In the genomic region with DNA sequence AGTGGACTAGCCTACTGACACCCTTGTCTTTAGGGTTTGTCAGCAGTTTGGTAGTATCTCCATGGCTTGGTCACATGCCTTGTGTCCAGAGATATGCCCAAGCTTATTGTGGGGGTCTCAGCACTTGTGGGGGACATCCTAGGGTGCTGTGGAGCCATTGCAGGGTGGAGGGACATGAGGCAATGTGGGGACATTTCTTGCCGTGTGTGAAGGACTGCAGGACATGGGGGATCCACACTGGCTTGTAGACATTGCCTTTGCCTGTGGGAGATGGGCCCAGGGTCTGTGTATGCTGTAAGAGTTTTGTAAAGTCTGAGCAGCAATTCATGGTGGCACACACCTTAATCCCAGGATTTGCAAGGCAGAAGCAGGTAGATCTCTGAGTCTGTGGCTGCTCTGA, we compare ENCODE assay signal across 16 mouse cellular contexts. TPM values are rescaled to one million over a fixed set of nuclear protein-coding genes. Genes with fewer than 3 reads are reported as not detected.
A peak's percentile ranks its signal among the peaks of the same experiment; 100 is the strongest.
DNase-seq lines count a peak whose midpoint lies in the region; ATAC-seq and TF ChIP-seq lines count a peak whose summit lies in the region.
"Had no signal": no experiment of that assay in that cellular context is flagged by ENCODE, and none has a peak within 500 bp of the region (broad histone marks: within the 10 kb centered on the region; RNA-seq: fewer than 3 reads in every experiment).

No protein-coding gene starts in this region.

- H3K27ac ChIP-seq in heart, embryonic 13.5 days (replicated peaks) = 0 out of 2 replicates have a peak overlapping the region, but pooled peaks have one; percentile 24
- 0 out of 2 replicates have a peak overlapping the region, but pooled peaks have one; percentile 11 for H3K27ac ChIP-seq in liver, embryonic 12.5 days
- H3K27ac ChIP-seq in liver, postnatal 0 days (ENCODE audit: low read depth) = no peak overlapping the region
- H3K27ac ChIP-seq in MEL (ENCODE audit: control insufficient read depth, low read depth, low read length) = peak overlapping the region; percentile 80
- H3K27ac ChIP-seq in limb, embryonic 13.5 days = no peak overlapping the region
- no peak overlapping the region for H3K27ac ChIP-seq in forebrain, embryonic 14.5 days (ENCODE audit: low read depth, low read length)
- H3K27ac ChIP-seq: limb, embryonic 12.5 days; neural tube, embryonic 12.5 days; stomach, embryonic 15.5 days had no signal

- no peaks in the 10 kb centered on the region for H3K27me3 ChIP-seq in heart, embryonic 13.5 days (replicated peaks)
- 0 out of 2 replicates have a peak, but pooled peaks cover 2% of the 10 kb centered on the region for H3K27me3 ChIP-seq in liver, embryonic 12.5 days (replicated peaks)
- no peaks in the 10 kb centered on the region for H3K27me3 ChIP-seq in liver, postnatal 0 days (ENCODE audit: insufficient read depth, low read length)
- H3K27me3 ChIP-seq in MEL (ENCODE audit: control insufficient read depth in 1 of 2, insufficient read depth in 2 of 2, low read length in 2 of 2) = no peaks in the 10 kb centered on the region
- peaks cover 36% of the 10 kb centered on the region for H3K27me3 ChIP-seq in limb, embryonic 13.5 days
- H3K27me3 ChIP-seq in forebrain, embryonic 14.5 days (replicated peaks; ENCODE audit: control insufficient read depth, insufficient read depth, low read length) = peaks cover 17% of the 10 kb centered on the region; the same call in 1 of the 2 replicates
- H3K27me3 ChIP-seq: stomach, embryonic 15.5 days had no signal

- no peak for TF ChIP-seq RAD21 in MEL (IDR thresholded peaks at IDR 0.05; ENCODE audit: low read depth, low read length)

- no peak for DNase-seq in heart, postnatal 36 days
- no peak for DNase-seq in liver, postnatal 0 days
- no peak for DNase-seq in MEL (ENCODE audit: low read depth, low spot score)
- DNase-seq in forebrain, embryonic 14.5 days (ENCODE audit: low spot score) = no peak
- DNase-seq: cerebellum, postnatal 25 days; kidney, adult 9 months; layer of hippocampus, adult 9-11 months had no signal

- peak overlapping the region; percentile 78; the same call in 1 of the 2 replicates for H3K9ac ChIP-seq in heart, embryonic 13.5 days
- no peak overlapping the region for H3K9ac ChIP-seq in liver, embryonic 12.5 days
- H3K9ac ChIP-seq in liver, postnatal 0 days (replicated peaks) = no peak overlapping the region; the same call in 1 of the 2 replicates
- peak overlapping the region; percentile 73 for H3K9ac ChIP-seq in MEL (ENCODE audit: control insufficient read depth, low read depth, low read length, poor library complexity, severe bottlenecking)
- no peak overlapping the region for H3K9ac ChIP-seq in limb, embryonic 13.5 days
- no peak overlapping the region for H3K9ac ChIP-seq in forebrain, embryonic 14.5 days (ENCODE audit: low read length)
- H3K9ac ChIP-seq: limb, embryonic 12.5 days; neural tube, embryonic 12.5 days had no signal

- no peaks in the 10 kb centered on the region for H3K36me3 ChIP-seq in heart, embryonic 13.5 days
- no peaks in the 10 kb centered on the region for H3K36me3 ChIP-seq in liver, embryonic 12.5 days
- H3K36me3 ChIP-seq in liver, postnatal 0 days (replicated peaks; ENCODE audit: insufficient read depth, low read length) = no peaks in the 10 kb centered on the region
- H3K36me3 ChIP-seq in MEL (ENCODE audit: control insufficient read depth in 1 of 2, insufficient read depth in 2 of 2, low read length in 2 of 2) = peaks cover 0 to 28% of the 10 kb centered on the region in 2 experiments; a peak in 2 of 4 replicates
- no peaks in the 10 kb centered on the region for H3K36me3 ChIP-seq in limb, embryonic 13.5 days
- H3K36me3 ChIP-seq in forebrain, embryonic 14.5 days (ENCODE audit: control insufficient read depth, insufficient read depth, low read length) = no peaks in the 10 kb centered on the region
- H3K36me3 ChIP-seq: G1E; limb, embryonic 12.5 days; neural tube, embryonic 12.5 days; stomach, embryonic 15.5 days had no signal

- peaks cover 43% of the 10 kb centered on the region for H3K4me1 ChIP-seq in heart, embryonic 13.5 days
- H3K4me1 ChIP-seq in liver, embryonic 12.5 days = peaks cover 51% of the 10 kb centered on the region
- H3K4me1 ChIP-seq in liver, postnatal 0 days (ENCODE audit: insufficient read depth) = peaks cover 28% of the 10 kb centered on the region
- peaks cover 26 to 38% of the 10 kb centered on the region in 2 experiments for H3K4me1 ChIP-seq in MEL (ENCODE audit: control insufficient read depth in 1 of 2, insufficient read depth in 2 of 2, low read length in 2 of 2)
- H3K4me1 ChIP-seq in limb, embryonic 13.5 days = peaks cover 22% of the 10 kb centered on the region
- H3K4me1 ChIP-seq in forebrain, embryonic 14.5 days (ENCODE audit: control insufficient read depth, insufficient read depth, low read length) = no peaks in the 10 kb centered on the region

- 65% methylated on average over 1 of the region's 1 CpGs for WGBS in heart, embryonic 13.5 days
- WGBS in liver, embryonic 12.5 days (ENCODE audit: insufficient replicate concordance) = 40% methylated on average over 1 of the region's 1 CpGs
- 70% methylated on average over 1 of the region's 1 CpGs for WGBS in liver, postnatal 0 days (ENCODE audit: insufficient replicate concordance)
- 53% methylated on average over 1 of the region's 1 CpGs for WGBS in limb, embryonic 13.5 days
- WGBS in forebrain, embryonic 14.5 days = 67% methylated on average over 1 of the region's 1 CpGs

- peaks cover 9% of the 10 kb centered on the region for H3K79me2 ChIP-seq in MEL (ENCODE audit: control insufficient read depth, insufficient read depth, low read length, poor library complexity)

- no peak for TF ChIP-seq CTCF in liver, postnatal 0 days (IDR thresholded peaks at IDR 0.05; ENCODE audit: low read depth)
- TF ChIP-seq CTCF in MEL (IDR thresholded peaks at IDR 0.05 in 2 of 3, conservative IDR thresholded peaks at IDR 0.05 in 1 of 3; ENCODE audit: control insufficient read depth in 1 of 3, insufficient read depth in 1 of 3, low read depth in 2 of 3, low read length in 3 of 3, poor library complexity in 1 of 3, severe bottlenecking in 1 of 3) = no peak

- H3K9me3 ChIP-seq in heart, embryonic 13.5 days = no peaks in the 10 kb centered on the region
- no peaks in the 10 kb centered on the region for H3K9me3 ChIP-seq in liver, embryonic 12.5 days (replicated peaks)
- H3K9me3 ChIP-seq in liver, postnatal 0 days (ENCODE audit: low read length) = no peaks in the 10 kb centered on the region
- no peaks in the 10 kb centered on the region for H3K9me3 ChIP-seq in MEL (replicated peaks; ENCODE audit: insufficient read depth, low read length)
- H3K9me3 ChIP-seq in limb, embryonic 13.5 days = no peaks in the 10 kb centered on the region
- no peaks in the 10 kb centered on the region for H3K9me3 ChIP-seq in forebrain, embryonic 14.5 days (replicated peaks; ENCODE audit: control insufficient read depth, low read length)
- H3K9me3 ChIP-seq: G1E; limb, embryonic 12.5 days; neural tube, embryonic 12.5 days; stomach, embryonic 15.5 days had no signal

- no peak for ATAC-seq in heart, embryonic 13.5 days (ENCODE audit: extremely low read depth, insufficient number of reproducible peaks, low FRiP score, low TSS enrichment)
- ATAC-seq in liver, embryonic 12.5 days = no peak
- ATAC-seq in liver, postnatal 0 days = no peak
- ATAC-seq in limb, embryonic 13.5 days (ENCODE audit: low FRiP score, low read depth) = no peak
- ATAC-seq in monocyte, adult 5-6 weeks (replicated peaks; ENCODE audit: insufficient number of reproducible peaks, low FRiP score, low TSS enrichment, poor library complexity, severe bottlenecking) = no peak
- no peak for ATAC-seq in forebrain, embryonic 14.5 days
- ATAC-seq: hindbrain, embryonic 16.5 days had no signal

- TF ChIP-seq POLR2A in MEL (IDR thresholded peaks at IDR 0.05; ENCODE audit: control insufficient read depth in 1 of 2, insufficient read depth in 1 of 2, low read depth in 1 of 2, low read length in 2 of 2, poor library complexity in 1 of 2) = no peak

- intact Hi-C loops in heart, postnatal 36 days (cut with DNase I) = no loop called here

- H3K4me3 ChIP-seq in heart, embryonic 13.5 days = 0 out of 2 replicates have a peak overlapping the region, but pooled peaks have one; percentile 57
- H3K4me3 ChIP-seq in liver, embryonic 12.5 days = no peak overlapping the region; the same call in 1 of the 2 replicates
- no peak overlapping the region for H3K4me3 ChIP-seq in liver, postnatal 0 days (ENCODE audit: low read depth, low read length)
- peak overlapping the region; percentile 48 to 60 for H3K4me3 ChIP-seq in MEL (ENCODE audit: control insufficient read depth in 1 of 2, insufficient read depth in 1 of 2, low read depth in 2 of 2, low read length in 2 of 2)
- peak overlapping the region; percentile 37; the same call in 1 of the 2 replicates for H3K4me3 ChIP-seq in limb, embryonic 13.5 days
- no peak overlapping the region for H3K4me3 ChIP-seq in forebrain, embryonic 14.5 days (ENCODE audit: low read depth, low read length)

- H3K4me2 ChIP-seq in heart, embryonic 13.5 days = peak overlapping the region; percentile 73
- peak overlapping the region; percentile 87 for H3K4me2 ChIP-seq in liver, embryonic 12.5 days
- no peak overlapping the region; the same call in 1 of the 2 replicates for H3K4me2 ChIP-seq in liver, postnatal 0 days (ENCODE audit: low read depth, low read length)
- H3K4me2 ChIP-seq in limb, embryonic 13.5 days (replicated peaks) = no peak overlapping the region
- H3K4me2 ChIP-seq in forebrain, embryonic 14.5 days (ENCODE audit: low read length) = no peak overlapping the region

- no peak for TF ChIP-seq EP300 in liver, postnatal 0 days (IDR thresholded peaks at IDR 0.05; ENCODE audit: low read depth)
- no peak for TF ChIP-seq EP300 in MEL (IDR thresholded peaks at IDR 0.05; ENCODE audit: low read depth in 1 of 2, low read length in 2 of 2)

RNA-seq across cellular contexts. Expression of gene Pde4a, which starts 15.3 kb away (rescaled TPM):
- 9.5 and 11.3 TPM in 2 replicates for polyA plus RNA-seq in heart, embryonic 13.5 days (2015; fragmentation: Nextera tagmentation; extraction: Ambion mirVana)
- total RNA-seq in heart, postnatal 36 days (2021) = 10 to 100 TPM; 45.9 to 52.0 TPM
- 2.6 and 2.9 TPM in 2 replicates for polyA plus RNA-seq in liver, embryonic 12.5 days (2016; fragmentation: Nextera tagmentation; extraction: Ambion mirVana)
- polyA plus RNA-seq in liver, postnatal 0 days (2015; fragmentation: Nextera tagmentation; extraction: Ambion mirVana) = 1.4 and 1.5 TPM in 2 replicates
- total RNA-seq in MEL (2012; rRNA removed) = 13.8 and 16.6 TPM in 2 replicates
- 10 to 100 TPM; 45.6 to 53.9 TPM for polyA plus RNA-seq in MEL (2012; ENCODE audit: insufficient read depth in 1 of 2, insufficient read length in 2 of 2, low read depth in 1 of 2, low replicate concordance in 2 of 2, missing spikeins in 1 of 2)
- 5.4 and 6.1 TPM in 2 replicates for polyA plus RNA-seq in limb, embryonic 13.5 days (2015; fragmentation: Nextera tagmentation; extraction: Ambion mirVana)
- 2.1 to 5.6 TPM (median 2.5 TPM) in 3 replicates for total RNA-seq in monocyte, adult 5-6 weeks (2017)
- 17.3 and 22.4 TPM in 2 replicates for polyA plus RNA-seq in forebrain, embryonic 14.5 days (2014; fragmentation: Nextera tagmentation; extraction: Ambion mirVana)

RNA-seq across cellular contexts. Expression of gene Cdc37, which starts 31.1 kb away (rescaled TPM):
- polyA plus RNA-seq in heart, embryonic 13.5 days (2015; fragmentation: Nextera tagmentation; extraction: Ambion mirVana) = 222 and 230 TPM in 2 replicates
- total RNA-seq in heart, postnatal 36 days (2021) = 100 to 1,000 TPM; 157 to 165 TPM
- 221 and 228 TPM in 2 replicates for polyA plus RNA-seq in liver, embryonic 12.5 days (2016; fragmentation: Nextera tagmentation; extraction: Ambion mirVana)
- 81.1 and 84.1 TPM in 2 replicates for polyA plus RNA-seq in liver, postnatal 0 days (2015; fragmentation: Nextera tagmentation; extraction: Ambion mirVana)
- total RNA-seq in MEL (2012; rRNA removed) = 751 and 779 TPM in 2 replicates
- polyA plus RNA-seq in MEL (2012; ENCODE audit: insufficient read depth in 1 of 2, insufficient read length in 2 of 2, low read depth in 1 of 2, low replicate concordance in 2 of 2, missing spikeins in 1 of 2) = 1,000 to 10,000 TPM in 1 of 2 experiments, 100 to 1,000 TPM in 1; 914 to 1,631 TPM
- polyA plus RNA-seq in limb, embryonic 13.5 days (2015; fragmentation: Nextera tagmentation; extraction: Ambion mirVana) = 320 and 346 TPM in 2 replicates
- total RNA-seq in monocyte, adult 5-6 weeks (2017) = 174 to 287 TPM (median 193 TPM) in 3 replicates
- 222 and 247 TPM in 2 replicates for polyA plus RNA-seq in forebrain, embryonic 14.5 days (2014; fragmentation: Nextera tagmentation; extraction: Ambion mirVana)

RNA-seq across cellular contexts. Expression of gene Tyk2, which starts 49.8 kb away (rescaled TPM):
- polyA plus RNA-seq in heart, embryonic 13.5 days (2015; fragmentation: Nextera tagmentation; extraction: Ambion mirVana) = 13.7 and 14.0 TPM in 2 replicates
- total RNA-seq in heart, postnatal 36 days (2021) = 1 to 10 TPM; 8.2 to 9.6 TPM
- polyA plus RNA-seq in liver, embryonic 12.5 days (2016; fragmentation: Nextera tagmentation; extraction: Ambion mirVana) = 8.5 and 10.4 TPM in 2 replicates
- 4.5 and 5.4 TPM in 2 replicates for polyA plus RNA-seq in liver, postnatal 0 days (2015; fragmentation: Nextera tagmentation; extraction: Ambion mirVana)
- 43.8 and 45.6 TPM in 2 replicates for total RNA-seq in MEL (2012; rRNA removed)
- 10 to 100 TPM in 1 of 2 experiments, not detected in 1; 63.3 TPM for polyA plus RNA-seq in MEL (2012; ENCODE audit: insufficient read depth in 1 of 2, insufficient read length in 2 of 2, low read depth in 1 of 2, low replicate concordance in 2 of 2, missing spikeins in 1 of 2)
- polyA plus RNA-seq in limb, embryonic 13.5 days (2015; fragmentation: Nextera tagmentation; extraction: Ambion mirVana) = 13.7 and 16.5 TPM in 2 replicates
- 38.4 to 87.0 TPM (median 42.5 TPM) in 3 replicates for total RNA-seq in monocyte, adult 5-6 weeks (2017)
- 5.0 and 6.2 TPM in 2 replicates for polyA plus RNA-seq in forebrain, embryonic 14.5 days (2014; fragmentation: Nextera tagmentation; extraction: Ambion mirVana)

RNA-seq across cellular contexts. Expression of gene Keap1, which starts 58.3 kb away (rescaled TPM):
- polyA plus RNA-seq in heart, embryonic 13.5 days (2015; fragmentation: Nextera tagmentation; extraction: Ambion mirVana) = 51.1 and 52.7 TPM in 2 replicates
- total RNA-seq in heart, postnatal 36 days (2021) = 10 to 100 TPM; 41.9 to 43.1 TPM
- 39.8 and 41.6 TPM in 2 replicates for polyA plus RNA-seq in liver, embryonic 12.5 days (2016; fragmentation: Nextera tagmentation; extraction: Ambion mirVana)
- polyA plus RNA-seq in liver, postnatal 0 days (2015; fragmentation: Nextera tagmentation; extraction: Ambion mirVana) = 22.9 and 26.5 TPM in 2 replicates
- 168 and 174 TPM in 2 replicates for total RNA-seq in MEL (2012; rRNA removed)
- 100 to 1,000 TPM in 1 of 2 experiments, 10 to 100 TPM in 1; 67.5 to 171 TPM for polyA plus RNA-seq in MEL (2012; ENCODE audit: insufficient read depth in 1 of 2, insufficient read length in 2 of 2, low read depth in 1 of 2, low replicate concordance in 2 of 2, missing spikeins in 1 of 2)
- 79.7 and 82.5 TPM in 2 replicates for polyA plus RNA-seq in limb, embryonic 13.5 days (2015; fragmentation: Nextera tagmentation; extraction: Ambion mirVana)
- 21.7 to 32.5 TPM (median 22.1 TPM) in 3 replicates for total RNA-seq in monocyte, adult 5-6 weeks (2017)
- 34.7 and 39.1 TPM in 2 replicates for polyA plus RNA-seq in forebrain, embryonic 14.5 days (2014; fragmentation: Nextera tagmentation; extraction: Ambion mirVana)

Comparison
In these comparisons a context has a peak if more than half of its experiments do, and no peak if none do; other contexts are left out.
1. H3K27ac ChIP-seq: peak in heart, embryonic 13.5 days (single experiment), liver, embryonic 12.5 days (single experiment) and MEL (single experiment); none in liver, postnatal 0 days (single experiment), limb, embryonic 13.5 days (single experiment) and forebrain, embryonic 14.5 days (single experiment).
2. H3K4me2 ChIP-seq: peak in heart, embryonic 13.5 days (single experiment) and liver, embryonic 12.5 days (single experiment); none in liver, postnatal 0 days (single experiment), limb, embryonic 13.5 days (single experiment) and forebrain, embryonic 14.5 days (single experiment).
3. H3K4me3 ChIP-seq: peak in heart, embryonic 13.5 days (single experiment), MEL (2 of 2) and limb, embryonic 13.5 days (single experiment); none in liver, embryonic 12.5 days (single experiment), liver, postnatal 0 days (single experiment) and forebrain, embryonic 14.5 days (single experiment).
4. H3K9ac ChIP-seq: peak in heart, embryonic 13.5 days (single experiment) and MEL (single experiment); none in liver, embryonic 12.5 days (single experiment), liver, postnatal 0 days (single experiment), limb, embryonic 13.5 days (single experiment) and forebrain, embryonic 14.5 days (single experiment).